Mouse (Mus musculus): ENCODE measurements at regions not wholly inside any gene's neighbourhood (a gene's known extent, or its start where the extent isn't known, plus 50 kb on each side); places are given as distances from the start of the nearest gene placed in this dataset.
A peak's percentile ranks its signal among the peaks of the same experiment; 100 is the strongest.

- DNase-seq: no peak
These were observed 1512.8 kb upstream of the Gm6569 start for GRCm38 (mm10) chr15:72321528-72321927.

- DNase-seq: no peak
These were observed 1512.2 kb upstream of the Gm6569 start for GRCm38 (mm10) chr15:72322127-72322526.

GRCm38 (mm10) chr15:72323158-72323557, 1511.2 kb upstream of the Gm6569 start:
- DNase-seq: no peak

- no peak for DNase-seq
These were observed 1503.1 kb upstream of the Gm6569 start for GRCm38 (mm10) chr15:72331262-72331661.

- DNase-seq: no peak
These were observed 1499.9 kb upstream of the Gm6569 start for GRCm38 (mm10) chr15:72334497-72334896.

- DNase-seq: no peak
These were observed 1494.7 kb upstream of the Gm6569 start for GRCm38 (mm10) chr15:72339629-72340028.

GRCm38 (mm10) chr15:72341991-72342390, 1492.4 kb upstream of the Gm6569 start:
- DNase-seq: peak in 1 of 2 experiments; percentile 37

GRCm38 (mm10) chr15:72342504-72342903, 1491.9 kb upstream of the Gm6569 start:
- no peak for DNase-seq

GRCm38 (mm10) chr15:72343794-72344193, 1490.6 kb upstream of the Gm6569 start:
- no peak for DNase-seq

GRCm38 (mm10) chr15:72353371-72353770, 1481.0 kb upstream of the Gm6569 start:
- DNase-seq: peak; percentile 57 to 70

- no peak for DNase-seq
These were observed 1478.7 kb upstream of the Gm6569 start for GRCm38 (mm10) chr15:72355626-72356025.

- peak in 1 of 2 experiments; percentile 36 for DNase-seq
These were observed 1474.7 kb upstream of the Gm6569 start for GRCm38 (mm10) chr15:72359636-72360035.

- peak; percentile 78 to 84 for DNase-seq
These were observed 1474.3 kb upstream of the Gm6569 start for GRCm38 (mm10) chr15:72360049-72360448.

GRCm38 (mm10) chr15:72360463-72361030, 1473.8 kb upstream of the Gm6569 start:
- DNase-seq: peak; percentile 100

GRCm38 (mm10) chr15:72373041-72373440, 1461.3 kb upstream of the Gm6569 start:
- DNase-seq: peak; percentile 62

- DNase-seq: no peak
These were observed 1457.2 kb upstream of the Gm6569 start for GRCm38 (mm10) chr15:72377201-72377600.

GRCm38 (mm10) chr15:72379291-72379690, 1455.1 kb upstream of the Gm6569 start:
- no peak for DNase-seq

- peak in 1 of 2 experiments; percentile 33 for DNase-seq
These were observed 1453.2 kb upstream of the Gm6569 start for GRCm38 (mm10) chr15:72381164-72381563.

GRCm38 (mm10) chr15:72381744-72382143, 1452.6 kb upstream of the Gm6569 start:
- peak in 1 of 2 experiments; percentile 11 for DNase-seq

- DNase-seq: no peak
These were observed 1451.8 kb upstream of the Gm6569 start for GRCm38 (mm10) chr15:72382521-72382920.

- DNase-seq: no peak
These were observed 1451.3 kb upstream of the Gm6569 start for GRCm38 (mm10) chr15:72383062-72383461.

GRCm38 (mm10) chr15:72383470-72383869, 1450.9 kb upstream of the Gm6569 start:
- no peak for DNase-seq

- peak; percentile 67 to 68 for DNase-seq
These were observed 1441.1 kb upstream of the Gm6569 start for GRCm38 (mm10) chr15:72393226-72393625.

GRCm38 (mm10) chr15:72411956-72412355, 1422.4 kb upstream of the Gm6569 start:
- no peak for DNase-seq
